Mouse (Mus musculus): ENCODE measurements at regions not wholly inside any gene's neighbourhood (a gene's known extent, or its start where the extent isn't known, plus 50 kb on each side); places are given as distances from the start of the nearest gene placed in this dataset.

DNA sequence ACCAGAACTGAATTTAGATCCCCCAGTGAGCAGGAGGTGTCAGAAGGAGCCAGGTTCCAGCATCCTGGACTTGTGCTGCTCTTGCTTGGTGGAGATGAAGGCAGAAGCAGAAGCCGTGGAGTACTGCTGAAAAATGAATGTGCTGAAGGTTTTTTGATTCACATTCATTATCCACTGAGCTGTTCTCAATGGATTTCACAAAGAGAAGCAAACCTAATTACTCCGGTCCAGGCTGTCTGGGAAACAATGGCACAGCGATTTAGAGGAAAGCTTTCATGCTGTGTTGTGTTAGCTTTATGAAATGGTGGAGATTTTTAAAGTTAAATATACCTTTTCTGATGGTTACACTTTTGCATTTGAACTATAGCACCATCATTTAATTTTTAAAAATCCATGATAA lies 535.3 kb upstream of the Adgrl3 start:
- no peak for DNase-seq (ENCODE audit: low spot score in 2 of 2)

DNA sequence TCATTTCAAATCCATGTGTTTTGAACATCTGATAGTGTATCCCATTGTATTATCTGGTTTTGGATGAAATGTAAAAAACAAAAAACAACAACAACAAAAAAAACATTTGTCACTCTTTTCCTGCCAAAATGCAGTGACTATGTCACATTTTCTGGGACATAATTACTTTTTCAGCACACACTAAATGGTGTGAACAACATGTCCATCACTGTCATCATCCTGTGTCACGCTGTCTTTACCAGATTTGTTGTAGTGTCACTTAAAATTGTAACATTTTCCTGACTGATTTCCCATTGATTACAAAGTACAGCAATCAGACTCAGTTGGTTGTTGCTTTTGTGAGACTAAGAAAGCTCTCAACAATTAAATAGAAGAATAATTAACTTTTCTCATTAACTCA lies 531.6 kb upstream of the Adgrl3 start:
- no peak for DNase-seq (ENCODE audit: low spot score in 2 of 2)

DNA sequence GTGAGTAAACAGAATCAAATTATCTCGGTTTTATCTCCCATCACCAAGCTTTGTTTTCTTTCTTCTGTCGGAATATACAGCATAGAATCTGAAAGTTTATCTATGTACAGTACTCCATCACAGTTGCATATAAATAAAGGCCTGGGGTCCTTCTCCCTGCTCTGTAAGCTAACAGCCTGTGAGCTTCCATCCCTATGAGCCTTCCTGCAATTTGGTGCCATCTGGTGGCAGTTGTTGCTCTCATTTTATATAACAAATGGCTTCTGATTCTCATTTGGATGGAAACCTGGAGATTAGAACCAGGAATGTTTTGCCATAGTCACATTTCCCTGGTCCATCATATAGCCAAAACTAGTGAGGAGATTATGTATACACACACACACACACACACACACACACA lies 511.3 kb upstream of the Adgrl3 start:
- peak; percentile 22 to 52 for DNase-seq (ENCODE audit: low spot score in 2 of 2)

DNA sequence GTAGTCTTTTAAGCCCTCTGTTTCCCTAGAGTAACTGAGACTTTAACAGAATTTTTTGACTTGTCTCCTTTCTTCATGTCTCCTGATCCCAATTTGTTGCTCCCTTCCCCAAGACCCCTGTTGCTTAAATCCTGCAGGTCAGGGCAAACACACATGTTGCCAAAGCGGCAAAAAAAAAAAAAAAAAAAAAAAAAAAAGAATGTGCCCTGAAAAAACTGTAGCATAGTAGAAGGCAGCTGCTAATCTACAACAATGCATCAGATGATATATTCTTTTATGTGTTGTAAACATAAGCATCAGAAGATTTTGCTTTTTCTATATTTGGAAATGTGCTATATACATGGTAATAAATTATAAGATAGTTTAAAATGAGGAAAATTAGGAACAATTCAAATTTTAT lies 479.9 kb upstream of the Adgrl3 start:
- no peak for DNase-seq (ENCODE audit: low spot score in 2 of 2)

DNA sequence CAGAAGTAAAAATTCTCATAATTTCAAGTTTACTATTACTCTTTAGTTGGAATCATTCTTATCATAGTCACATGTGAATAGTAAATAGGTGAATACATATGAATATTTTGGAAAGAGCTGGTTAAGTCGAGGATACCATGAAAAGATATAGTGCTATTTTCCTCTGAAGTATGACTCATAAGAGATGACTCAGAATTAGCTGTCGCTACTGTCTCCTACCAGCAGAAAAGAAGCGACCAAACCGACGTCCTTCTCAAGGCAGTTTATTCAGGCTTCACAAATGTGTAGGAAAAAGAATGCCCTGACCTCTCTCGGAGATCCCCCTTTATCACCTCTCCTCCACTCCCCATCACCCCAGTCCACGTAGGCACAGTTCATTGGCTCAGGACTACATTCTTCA lies 468.3 kb upstream of the Adgrl3 start:
- no peak for DNase-seq (ENCODE audit: low spot score in 2 of 2)

DNA sequence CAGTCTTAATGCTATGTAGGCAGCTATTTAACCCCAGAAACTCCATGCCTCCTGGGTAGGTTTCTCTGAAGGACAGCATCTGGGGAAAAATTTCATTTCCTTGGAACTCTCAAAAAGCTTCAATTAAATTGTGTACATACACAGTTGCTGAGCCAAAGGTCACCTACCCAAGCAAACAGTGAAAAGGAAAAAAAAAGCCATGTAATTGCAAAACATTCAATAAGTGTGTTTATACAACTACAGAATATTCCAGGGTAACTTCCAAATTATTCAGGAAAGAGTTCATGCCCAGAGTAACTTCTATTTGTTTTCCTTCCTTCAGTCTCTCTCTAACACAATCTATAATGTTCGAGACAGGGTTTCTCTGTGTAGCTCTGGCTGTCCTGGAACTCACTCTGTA lies 441.2 kb upstream of the Adgrl3 start:
- no peak for DNase-seq (ENCODE audit: low spot score in 2 of 2)

DNA sequence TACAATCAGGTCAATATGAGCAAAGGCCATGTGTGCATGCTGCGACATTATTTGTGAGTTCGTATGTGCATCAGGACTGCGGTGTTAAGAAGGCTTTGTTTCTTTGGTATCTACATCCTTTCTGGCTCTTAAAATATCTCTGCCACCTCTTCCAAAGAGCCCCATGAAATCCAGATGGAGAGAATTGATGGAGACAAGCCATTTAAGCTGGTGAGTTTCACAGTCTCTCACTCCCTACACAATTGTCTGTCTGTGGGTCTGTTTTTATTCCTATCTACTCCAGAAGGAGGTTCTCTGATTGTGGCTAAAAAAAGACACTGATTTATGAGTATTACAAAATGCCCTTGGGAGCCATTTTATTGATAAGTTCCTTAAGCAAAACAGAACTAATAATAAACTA lies 408.4 kb upstream of the Adgrl3 start:
- no peak for DNase-seq (ENCODE audit: low spot score in 2 of 2)

DNA sequence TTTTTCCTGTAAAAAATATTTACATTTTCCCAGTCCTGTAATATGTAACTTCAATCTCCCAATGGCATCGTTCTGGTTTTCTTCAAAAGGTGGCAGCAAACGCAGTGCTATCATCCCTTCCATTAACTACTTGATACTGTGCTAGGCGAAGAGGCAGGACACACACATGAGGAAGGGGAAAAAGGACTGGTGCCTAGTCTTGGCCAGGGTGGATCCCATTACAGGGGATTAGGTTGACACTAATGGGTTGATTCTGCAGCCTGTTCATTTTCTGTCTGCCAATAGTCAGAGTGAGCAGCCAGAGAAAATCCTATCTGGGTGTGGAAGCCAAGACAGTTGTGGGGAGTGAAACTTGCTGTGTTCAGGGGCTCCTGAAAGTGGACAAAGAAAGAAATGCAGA lies 392.7 kb upstream of the Adgrl3 start:
- DNase-seq (ENCODE audit: low spot score in 2 of 2): no peak

DNA sequence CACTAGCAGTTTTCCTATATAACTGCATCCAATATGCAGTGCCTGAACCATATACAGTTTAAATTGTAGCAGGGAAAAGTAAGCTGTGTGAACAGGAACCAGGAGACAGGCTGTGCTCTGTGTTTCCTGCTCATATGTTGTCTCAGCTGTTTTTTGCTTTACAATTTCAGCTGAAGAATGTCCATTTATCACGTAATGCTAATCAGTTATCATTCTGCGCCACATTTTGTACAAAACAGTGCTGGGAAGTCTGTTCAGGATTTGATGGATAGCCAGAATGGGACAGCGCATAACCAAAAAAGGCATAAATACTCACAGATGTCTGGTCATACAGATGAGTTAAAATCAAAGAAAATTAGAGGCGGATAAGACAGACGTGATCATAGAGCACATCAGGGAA lies 360.9 kb upstream of the Adgrl3 start:
- no peak for DNase-seq (ENCODE audit: low spot score in 2 of 2)

DNA sequence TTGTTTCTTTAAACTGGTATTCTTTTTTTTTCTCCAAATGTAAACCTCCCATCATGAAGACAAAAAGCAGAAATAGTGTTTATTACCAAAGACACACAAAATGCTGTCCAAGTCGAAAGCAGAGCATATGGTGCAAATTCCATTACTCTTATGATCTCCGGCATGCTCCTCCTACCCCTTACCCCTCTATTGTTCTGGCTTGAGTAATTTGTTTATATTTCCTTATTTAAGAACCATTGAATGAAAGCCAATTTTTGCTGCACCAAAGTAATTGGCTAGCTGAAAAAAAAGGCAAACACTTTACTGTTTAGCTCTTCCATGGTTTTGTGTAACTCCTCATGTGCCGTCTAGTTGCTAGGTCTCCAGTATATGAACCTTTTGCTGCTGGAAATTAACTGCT lies 360.4 kb upstream of the Adgrl3 start:
- DNase-seq (ENCODE audit: low spot score in 2 of 2): no peak

DNA sequence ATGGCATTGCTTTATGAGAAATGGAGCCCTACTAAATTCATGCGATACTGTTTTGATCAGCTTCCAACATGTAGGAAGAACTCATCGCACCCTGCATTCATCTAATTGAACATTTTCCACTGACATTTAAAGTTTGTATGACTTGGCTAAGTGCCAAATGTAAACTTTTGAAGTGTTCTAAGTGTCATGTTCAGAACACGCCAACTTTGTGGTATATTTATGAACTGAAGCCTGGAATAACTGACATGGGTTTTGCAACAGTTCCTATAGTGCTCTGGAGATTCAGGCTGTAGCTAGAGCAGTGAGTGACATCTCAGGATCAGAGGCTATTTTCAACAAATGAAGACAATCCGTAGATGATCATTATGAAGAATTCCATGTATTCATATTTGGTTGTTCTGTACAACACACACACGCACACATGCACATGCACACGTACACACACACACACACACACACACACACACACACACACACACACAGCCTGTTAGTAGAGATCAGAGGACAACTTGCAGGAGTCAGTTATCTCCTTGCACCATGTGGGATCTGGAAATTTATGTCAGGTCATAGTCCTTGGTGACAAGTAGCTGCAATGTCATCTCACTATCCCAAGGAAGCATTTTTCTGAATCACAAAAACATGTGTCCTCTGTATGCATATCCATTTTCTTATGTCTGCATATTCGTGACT lies 349.5 kb upstream of the Adgrl3 start:
- DNase-seq (ENCODE audit: low spot score in 2 of 2): no peak

DNA sequence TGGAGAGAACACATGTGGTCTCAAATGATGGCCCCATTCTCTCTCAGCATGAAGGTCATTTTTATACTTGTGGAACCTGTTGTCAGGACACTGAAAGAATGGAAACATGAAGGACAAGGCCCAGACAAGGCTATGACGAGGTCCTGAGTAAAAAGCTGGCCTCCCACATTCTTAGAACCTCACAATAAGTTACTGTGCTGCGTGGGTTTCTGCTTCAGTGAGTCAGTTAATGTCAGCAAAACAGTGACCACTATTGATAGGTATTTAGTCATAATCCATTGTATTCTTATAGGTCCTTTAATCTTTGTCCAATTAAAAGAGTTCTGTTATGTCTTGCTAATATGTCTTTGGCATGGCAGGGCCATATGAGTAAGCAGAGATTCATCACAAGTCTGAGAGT lies 336.5 kb upstream of the Adgrl3 start:
- no peak for DNase-seq (ENCODE audit: low spot score in 2 of 2)

DNA sequence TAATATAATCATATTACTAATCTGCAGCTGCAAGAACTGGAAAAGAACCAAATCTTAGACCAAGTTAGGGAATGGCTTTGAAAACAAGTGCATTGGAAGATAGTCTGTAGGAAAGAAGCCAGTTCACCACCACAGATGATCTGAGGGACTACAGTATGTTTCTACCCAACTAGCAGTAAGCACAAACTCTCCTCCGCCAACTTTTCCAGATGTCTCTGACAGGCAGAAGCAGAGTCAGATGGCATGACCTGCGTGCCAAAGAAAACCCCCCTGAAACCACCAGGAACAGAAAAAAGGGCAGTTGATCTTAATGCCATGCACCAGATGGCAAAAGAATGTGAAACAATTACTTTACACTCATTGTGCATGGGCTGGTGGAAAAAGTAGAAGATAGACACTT lies 319.1 kb upstream of the Adgrl3 start:
- no peak for DNase-seq (ENCODE audit: low spot score in 2 of 2)

DNA sequence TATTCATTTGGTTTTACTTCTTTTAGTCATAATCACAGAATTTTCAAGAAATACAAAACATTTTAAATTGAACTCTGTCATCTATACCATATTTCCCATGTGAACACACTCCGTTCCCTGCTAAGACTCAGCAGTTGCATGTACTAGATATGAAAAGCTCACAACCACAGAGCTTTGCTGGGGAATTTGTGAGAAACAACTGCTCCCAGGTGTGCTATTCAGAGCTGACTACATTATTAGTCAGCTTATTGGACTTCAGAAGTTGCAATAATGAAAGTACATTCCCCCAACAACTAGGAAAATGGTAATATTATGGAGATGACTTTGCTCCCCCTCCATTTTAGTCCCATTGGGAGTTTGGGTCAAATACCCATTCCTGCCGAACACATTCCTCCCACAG lies 315.2 kb upstream of the Adgrl3 start:
- no peak for DNase-seq (ENCODE audit: low spot score in 2 of 2)

DNA sequence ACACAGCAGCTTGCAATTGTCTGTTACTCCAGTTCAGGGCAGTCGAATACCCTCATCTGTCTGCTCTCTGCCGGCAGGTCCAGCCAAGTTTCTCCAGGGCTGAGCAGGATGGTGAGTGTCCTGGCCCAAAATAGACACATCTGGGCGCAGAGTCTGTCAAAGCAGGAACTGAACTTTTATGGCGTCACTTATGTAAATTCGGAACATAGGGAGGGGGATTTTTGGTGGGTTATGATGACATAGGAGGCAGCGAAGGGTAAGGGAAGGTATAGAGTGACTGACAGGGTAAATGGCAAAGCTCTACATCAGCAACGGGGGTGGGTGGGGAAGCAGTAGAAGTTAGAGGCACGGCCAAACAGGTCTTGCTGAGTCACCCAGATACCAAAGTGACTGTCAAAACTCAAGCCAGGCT lies 313.3 kb upstream of the Adgrl3 start:
- no peak for DNase-seq (ENCODE audit: low spot score in 2 of 2)
